Mouse (Mus musculus): Measurements from ENCODE around the gene Sh2d4b.

Gene Sh2d4b

DNA sequence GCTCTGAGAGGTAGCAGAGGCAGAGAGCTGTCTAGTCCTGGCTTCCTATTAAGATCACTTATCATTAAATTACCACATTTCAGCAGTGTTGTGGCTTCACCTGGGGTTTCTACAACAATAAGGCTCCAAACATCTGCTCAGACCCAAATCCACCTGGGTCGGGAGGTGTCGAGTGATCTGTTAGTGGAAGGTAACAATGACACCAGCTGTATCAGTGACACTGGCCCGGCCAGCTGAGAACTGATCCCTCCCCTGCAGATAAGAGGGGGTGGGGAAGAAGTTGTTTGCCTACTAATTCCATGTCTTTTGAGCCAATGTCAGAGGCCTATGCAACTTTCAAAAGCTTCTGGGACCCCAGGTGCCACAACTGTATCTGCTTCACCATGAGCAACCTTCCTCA lies at the start of gene Sh2d4b:
TSS of gene Sh2d4b (minus strand) at position 71 of the 400 bp plus-strand sequence.
- no peak for TF ChIP-seq GATA4 (IDR thresholded peaks at IDR 0.05; ENCODE audit: insufficient replicate concordance, low read length)

DNA sequence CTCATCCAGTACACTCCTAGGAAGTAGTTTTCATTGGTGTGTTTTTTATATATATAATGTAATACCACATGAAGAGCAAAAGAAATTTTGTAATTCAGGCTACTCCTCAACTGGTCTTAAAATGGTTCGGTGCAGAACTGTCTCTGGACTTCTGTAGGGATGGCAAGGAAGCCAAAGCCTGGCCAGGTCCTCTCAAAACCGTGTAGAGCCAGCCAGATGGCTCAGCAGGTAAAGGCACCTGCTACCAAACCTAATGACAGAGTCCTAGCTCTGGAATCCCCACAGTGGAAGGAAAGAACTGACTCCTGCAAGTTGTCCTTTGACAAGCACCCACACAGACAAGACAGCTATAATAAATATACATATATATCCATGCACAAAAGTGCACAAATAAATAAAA lies 49.4 kb upstream of the Sh2d4b start:
- TF ChIP-seq GATA4 (IDR thresholded peaks at IDR 0.05; ENCODE audit: insufficient replicate concordance, low read length): no peak

DNA sequence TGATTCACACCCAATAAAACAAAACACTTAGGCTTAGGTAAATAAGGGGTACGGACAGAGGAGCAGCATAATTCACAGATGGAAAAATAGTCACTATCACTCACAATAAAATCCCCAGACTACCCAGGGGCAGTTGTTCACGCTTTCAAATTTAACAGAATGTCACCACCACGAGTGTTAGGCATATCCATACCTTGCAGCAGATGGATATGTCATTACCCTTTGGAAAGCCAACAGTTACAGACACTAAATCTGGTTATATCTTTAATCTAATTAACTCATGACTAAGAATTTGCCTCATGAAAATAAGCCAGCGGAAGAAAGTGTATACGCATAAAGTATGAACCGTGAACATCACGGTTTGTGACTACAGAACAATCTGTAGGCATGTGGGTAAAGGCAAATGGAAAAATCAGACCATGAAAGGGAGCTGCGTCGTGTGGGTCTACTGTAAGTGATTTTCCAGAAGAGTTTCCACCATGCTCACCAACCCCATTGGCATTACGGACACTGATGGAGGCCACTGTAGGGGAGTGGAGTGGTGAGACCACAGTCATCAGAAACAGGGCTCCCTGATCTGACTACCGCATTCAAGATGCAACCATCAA lies 45.4 kb upstream of the Sh2d4b start:
- no peak for TF ChIP-seq GATA4 (IDR thresholded peaks at IDR 0.05; ENCODE audit: insufficient replicate concordance, low read length)

DNA sequence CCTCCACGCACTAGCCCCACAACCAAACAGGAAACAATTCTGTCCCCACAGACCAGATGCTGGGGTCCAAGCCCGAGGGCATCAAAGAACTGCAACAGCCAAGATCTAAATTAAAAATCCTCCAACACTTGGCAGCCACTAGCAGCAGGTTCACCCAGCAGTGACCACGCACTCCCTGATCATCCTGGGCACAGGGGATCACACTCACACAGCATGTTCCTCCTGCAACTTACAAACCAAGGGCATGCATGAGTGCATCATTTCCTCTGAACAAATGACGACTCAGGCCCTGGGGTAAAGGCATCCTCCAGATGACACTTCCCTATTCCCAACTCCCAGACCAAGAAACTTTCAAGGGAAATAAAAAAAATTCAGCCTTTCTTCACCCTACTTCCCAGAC lies 44.0 kb upstream of the Sh2d4b start:
- no peak for TF ChIP-seq GATA4 (IDR thresholded peaks at IDR 0.05; ENCODE audit: insufficient replicate concordance, low read length)

DNA sequence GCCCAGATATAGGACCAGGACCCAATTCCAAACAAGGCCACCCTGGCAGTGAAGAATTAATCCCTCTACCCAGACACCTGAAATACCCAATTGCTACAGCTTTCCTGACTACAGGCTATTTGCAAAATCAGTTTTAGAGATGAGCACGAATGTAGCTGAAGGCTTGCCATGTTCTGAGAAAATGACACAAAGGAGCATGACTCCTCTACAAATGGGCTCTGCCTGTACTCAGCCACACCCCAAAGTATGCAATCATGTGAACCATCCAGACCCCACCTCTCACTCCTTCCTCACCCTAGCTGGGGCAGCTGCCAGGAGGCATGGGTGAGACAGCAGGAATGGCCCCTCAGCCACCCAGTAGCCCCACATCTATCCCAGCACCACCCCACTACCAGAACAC lies 42.4 kb upstream of the Sh2d4b start:
- no peak for TF ChIP-seq GATA4 (IDR thresholded peaks at IDR 0.05; ENCODE audit: insufficient replicate concordance, low read length)

DNA sequence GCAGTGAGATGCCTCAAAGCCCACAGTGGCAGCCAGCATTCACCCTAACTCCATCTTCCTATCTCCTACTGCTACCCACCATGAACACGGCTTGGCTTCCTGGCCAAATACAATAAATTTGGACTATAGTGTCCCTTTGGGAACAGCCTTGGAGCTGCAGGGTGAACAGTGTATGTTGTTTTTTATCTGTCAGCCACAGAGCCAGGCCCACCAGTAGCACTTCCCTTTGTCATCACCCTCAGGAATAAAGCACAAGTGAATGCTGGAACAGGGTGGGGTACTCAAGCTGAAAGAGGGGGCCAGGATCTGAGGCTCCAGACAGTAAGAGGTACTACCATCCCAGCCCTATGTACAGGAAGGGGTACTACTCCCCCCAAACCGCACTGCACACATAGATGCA lies 42.0 kb upstream of the Sh2d4b start:
- TF ChIP-seq GATA4 (IDR thresholded peaks at IDR 0.05; ENCODE audit: insufficient replicate concordance, low read length): no peak

DNA sequence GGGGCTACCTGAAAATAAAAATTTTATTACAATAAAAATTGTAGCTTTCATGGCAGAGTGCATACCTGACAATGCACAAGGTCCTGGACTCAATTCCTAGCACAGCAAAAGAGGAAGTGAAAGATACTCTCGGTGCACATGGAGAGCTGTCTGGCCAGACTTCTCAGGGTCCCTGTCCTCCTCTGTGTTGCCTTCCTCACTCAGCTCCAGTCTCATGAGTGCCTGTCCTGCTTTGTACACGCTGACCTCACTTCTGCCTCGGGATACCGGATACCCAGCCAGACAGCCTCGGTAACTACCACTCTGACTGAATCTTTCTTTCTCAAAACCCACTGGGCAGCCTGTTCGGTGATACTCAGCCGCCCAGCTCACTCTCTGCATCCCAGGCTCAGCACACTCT lies 40.3 kb upstream of the Sh2d4b start:
- TF ChIP-seq GATA4 (IDR thresholded peaks at IDR 0.05; ENCODE audit: insufficient replicate concordance, low read length): no peak

DNA sequence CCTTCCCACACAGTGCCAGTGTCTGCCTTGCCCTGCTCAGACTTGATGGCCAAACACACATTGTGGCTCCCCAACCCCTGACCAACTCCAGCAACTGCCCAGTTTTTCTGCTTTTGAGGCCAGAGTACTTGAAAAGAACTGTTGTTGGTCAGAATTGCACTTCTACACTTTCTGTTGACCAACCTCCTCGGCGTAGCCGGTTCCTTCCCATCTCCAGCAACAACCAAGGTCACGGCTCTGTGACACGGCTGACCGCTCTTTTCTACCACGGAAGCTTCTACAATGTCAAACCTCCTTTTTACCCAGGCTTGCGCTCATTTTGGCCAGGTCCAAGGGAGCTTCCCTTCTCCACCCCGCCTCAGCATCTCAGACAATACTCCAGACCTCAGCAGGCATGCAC lies 39.2 kb upstream of the Sh2d4b start:
- no peak for TF ChIP-seq GATA4 (IDR thresholded peaks at IDR 0.05; ENCODE audit: insufficient replicate concordance, low read length)

DNA sequence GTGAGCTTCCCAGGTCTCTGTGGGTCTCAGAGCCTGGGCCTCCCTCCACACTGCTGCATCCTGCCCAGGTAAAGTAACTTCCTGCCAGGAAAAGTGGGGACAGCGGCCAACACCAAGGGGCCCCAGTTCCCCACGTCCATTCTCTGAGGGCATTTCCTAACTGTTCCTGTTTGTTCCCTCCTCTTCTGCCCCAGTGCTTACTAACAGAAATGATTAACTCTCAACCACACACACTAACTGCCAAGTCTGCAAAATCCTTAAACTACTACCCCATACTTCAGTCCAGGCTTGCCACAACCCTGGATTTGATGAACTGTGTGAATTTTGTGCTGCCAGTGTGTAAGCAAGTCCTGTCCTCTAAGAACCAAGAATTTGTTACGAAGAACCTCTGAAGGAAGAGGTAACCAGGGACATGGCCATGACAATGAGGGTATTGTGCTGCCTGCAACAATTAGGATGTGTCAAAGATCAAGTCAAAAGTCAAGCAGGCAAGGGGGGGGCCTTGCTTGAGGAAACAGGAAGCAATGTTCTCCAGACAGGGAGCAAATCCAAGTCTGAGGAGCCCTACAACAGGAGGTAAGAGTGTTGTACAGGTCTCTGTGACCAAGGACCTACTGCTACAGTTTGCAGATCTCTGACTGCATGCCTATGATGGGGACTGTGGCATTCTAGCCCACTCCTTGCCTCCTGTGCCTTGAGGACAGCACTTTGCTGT lies 38.2 kb upstream of the Sh2d4b start:
- peak; percentile 41; the same call in 1 of the 2 replicates for TF ChIP-seq GATA4 (IDR thresholded peaks at IDR 0.05; ENCODE audit: insufficient replicate concordance, low read length)

DNA sequence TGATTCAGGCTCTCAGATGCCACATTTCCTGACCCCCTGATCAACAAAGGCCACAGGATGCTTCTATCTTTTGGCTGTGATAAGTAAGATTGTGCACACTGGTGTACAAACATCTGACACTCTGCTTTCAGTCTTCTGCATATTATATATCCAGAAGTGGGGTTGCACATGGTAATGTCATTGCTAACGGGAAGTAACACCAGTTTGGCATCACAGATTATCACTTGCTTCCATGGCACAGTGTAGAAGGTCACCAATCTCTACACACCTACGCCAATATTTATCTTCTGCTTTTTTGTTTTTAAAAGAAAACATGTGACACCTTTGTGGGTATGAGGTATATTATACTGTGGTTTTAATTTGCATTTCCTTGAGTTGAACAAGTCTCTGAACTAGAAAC lies 36.9 kb upstream of the Sh2d4b start:
- TF ChIP-seq GATA4 (IDR thresholded peaks at IDR 0.05; ENCODE audit: insufficient replicate concordance, low read length): peak; percentile 49; the same call in 1 of the 2 replicates

DNA sequence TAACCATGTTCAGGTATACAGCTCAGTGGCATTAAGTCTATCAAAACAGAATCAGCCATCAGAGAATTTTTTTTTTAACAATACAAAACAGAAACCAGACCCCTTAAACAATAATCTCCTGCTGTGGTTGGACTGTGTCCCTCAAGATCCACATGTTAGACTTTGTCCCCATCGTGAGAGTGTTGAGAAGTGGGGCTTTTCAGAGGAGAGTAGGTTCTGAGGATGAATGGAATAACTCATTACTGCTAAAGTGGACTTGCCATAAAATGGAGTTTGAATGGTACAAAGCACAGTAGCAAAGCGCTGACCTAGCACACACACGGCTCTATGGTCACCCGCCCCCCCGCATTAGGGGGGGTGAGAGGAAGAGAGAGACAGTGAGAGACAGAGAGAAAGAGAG lies 35.8 kb upstream of the Sh2d4b start:
- no peak for TF ChIP-seq GATA4 (IDR thresholded peaks at IDR 0.05; ENCODE audit: insufficient replicate concordance, low read length)

DNA sequence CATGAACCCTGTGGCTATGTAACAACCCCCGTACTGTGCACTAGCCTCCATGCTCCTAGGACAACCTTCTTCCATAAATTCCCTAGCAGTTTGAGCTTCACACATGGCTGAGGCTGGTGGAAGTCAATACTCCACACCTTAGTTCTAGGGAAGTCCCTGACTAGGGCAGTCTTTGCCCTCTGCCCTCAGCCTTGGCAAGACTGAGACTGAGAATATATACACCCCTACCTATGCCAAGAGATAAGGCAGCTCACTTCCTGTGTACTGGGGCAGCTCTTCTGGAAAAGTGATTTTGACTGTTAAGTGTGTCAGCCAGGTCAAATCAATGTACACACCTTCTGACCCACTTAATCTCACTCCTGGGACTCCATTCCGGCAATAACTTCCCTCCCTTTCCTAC lies 34.0 kb upstream of the Sh2d4b start:
- peak; percentile 79 for TF ChIP-seq GATA4 (IDR thresholded peaks at IDR 0.05; ENCODE audit: insufficient replicate concordance, low read length)

DNA sequence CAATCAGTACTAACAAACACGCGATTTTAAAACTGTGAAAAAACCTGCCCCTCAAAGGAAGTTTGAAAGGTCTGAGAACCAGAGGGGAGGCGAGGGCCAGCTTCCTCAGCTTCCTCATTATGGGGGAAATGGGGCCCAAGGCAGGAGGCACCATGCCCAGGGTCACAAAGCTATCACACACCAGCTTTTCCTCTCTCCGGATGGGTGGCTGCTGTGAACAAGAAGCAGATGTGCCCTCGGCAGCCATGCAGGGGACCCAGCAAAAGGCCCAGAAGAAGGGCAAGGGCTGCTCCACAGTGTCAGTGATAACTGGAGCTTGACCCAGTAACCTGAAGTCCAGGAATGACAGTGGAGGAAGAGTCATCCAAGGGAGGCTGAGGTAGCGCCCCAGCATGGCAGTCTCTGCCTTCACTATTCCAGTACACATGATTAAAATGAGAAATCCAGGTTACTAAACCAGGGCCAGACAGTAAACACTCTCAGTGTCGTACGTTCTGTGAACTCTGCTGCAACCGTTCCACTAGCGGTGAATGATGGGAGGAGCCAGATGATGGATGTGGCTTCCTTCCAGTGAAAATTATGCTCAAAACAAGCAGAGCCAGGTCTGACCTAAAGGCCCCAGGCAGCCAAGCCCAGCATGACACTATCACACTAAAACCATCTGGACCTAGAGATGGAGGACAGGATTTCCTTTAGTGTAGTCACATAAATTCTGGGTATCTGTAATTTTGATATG lies 31.5 kb upstream of the Sh2d4b start:
- TF ChIP-seq GATA4 (IDR thresholded peaks at IDR 0.05; ENCODE audit: insufficient replicate concordance, low read length): peak; percentile 47; the same call in 1 of the 2 replicates

DNA sequence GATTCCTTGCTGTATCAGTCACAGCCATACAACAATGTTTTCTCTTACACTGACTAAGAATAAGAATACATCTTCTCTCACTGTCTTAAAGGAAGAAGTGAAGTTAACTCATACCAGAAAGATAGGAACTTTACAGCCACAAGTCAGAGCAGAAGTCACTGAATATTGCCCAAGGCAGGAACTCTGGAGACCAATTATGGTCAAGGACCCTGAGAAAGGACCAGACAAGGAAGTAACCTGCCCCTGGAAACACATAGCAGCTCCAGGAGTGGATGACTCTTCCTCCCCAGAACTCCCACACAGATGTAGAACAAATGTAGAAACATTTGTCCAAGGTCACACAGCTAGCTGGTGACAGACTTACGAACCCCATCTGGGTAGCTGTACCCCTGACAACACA lies 28.2 kb upstream of the Sh2d4b start:
- no peak for TF ChIP-seq GATA4 (IDR thresholded peaks at IDR 0.05; ENCODE audit: insufficient replicate concordance, low read length)

DNA sequence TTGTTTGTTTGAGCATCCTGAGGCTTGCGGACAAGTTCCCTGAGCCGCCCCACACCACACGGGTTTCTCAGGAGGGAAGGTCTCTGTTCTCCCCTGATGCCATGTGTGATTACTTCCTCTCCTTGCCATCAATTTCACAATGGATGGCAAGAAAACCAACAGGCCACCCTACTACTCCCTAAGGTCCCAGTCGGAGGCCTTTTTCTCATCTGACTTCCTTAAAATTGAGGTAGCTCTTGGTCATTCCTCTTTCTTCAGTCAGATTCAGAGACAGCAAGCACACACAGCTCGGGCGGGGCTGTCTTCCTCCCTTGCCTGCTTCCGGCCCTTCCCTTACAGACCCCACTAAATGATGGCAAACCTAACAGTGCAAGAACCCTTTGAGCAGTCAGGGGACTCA lies 26.5 kb upstream of the Sh2d4b start:
- TF ChIP-seq GATA4 (IDR thresholded peaks at IDR 0.05; ENCODE audit: insufficient replicate concordance, low read length): no peak

DNA sequence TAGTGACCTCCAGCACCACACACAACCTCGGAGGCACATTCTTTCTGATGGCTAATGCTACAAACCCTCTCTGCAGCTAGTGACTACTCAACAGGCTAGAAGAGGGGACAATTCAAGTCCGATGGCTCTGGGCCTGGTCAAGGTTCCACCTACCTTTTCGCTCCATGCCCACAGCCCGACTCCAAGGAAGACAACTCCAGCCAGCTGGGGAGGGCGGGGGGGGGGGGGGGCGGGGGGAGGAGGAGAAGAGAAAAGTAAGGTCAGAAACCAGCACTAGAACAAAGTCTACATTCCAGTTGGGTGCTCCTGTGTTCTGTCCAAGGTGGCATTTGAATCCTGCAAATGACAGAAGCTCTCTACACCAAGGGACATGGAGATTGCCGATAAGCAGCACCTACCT lies 25.4 kb upstream of the Sh2d4b start:
- TF ChIP-seq GATA4 (IDR thresholded peaks at IDR 0.05; ENCODE audit: insufficient replicate concordance, low read length): no peak
